Mouse (Mus musculus) kidney, adult 11 months (tissue): ENCODE results near the gene Cpeb1.

Source experiments
- DNase-seq: peaks from one replicate; pipeline ENCODE4 v3.0.0; 2022

The Cpeb1 gene

GRCm38 (mm10) chr7:81326043-81326442, 129.2 kb downstream of the Cpeb1 start:
- no peak for DNase-seq

- DNase-seq, result no peak
Observed at GRCm38 (mm10) chr7:81321776-81322175, 133.5 kb downstream of the Cpeb1 start.

GRCm38 (mm10) chr7:81319749-81320148, 135.5 kb downstream of the Cpeb1 start:
- no peak for DNase-seq

- DNase-seq, result no peak
Observed at GRCm38 (mm10) chr7:81315583-81315982, 139.7 kb downstream of the Cpeb1 start.

- no peak for DNase-seq
Observed at GRCm38 (mm10) chr7:81311581-81311980, 143.7 kb downstream of the Cpeb1 start.

- no peak for DNase-seq
Observed at GRCm38 (mm10) chr7:81311130-81311529, 144.1 kb downstream of the Cpeb1 start.

GRCm38 (mm10) chr7:81309247-81309646, 146.0 kb downstream of the Cpeb1 start:
- no peak for DNase-seq

GRCm38 (mm10) chr7:81307735-81308134, 147.5 kb downstream of the Cpeb1 start:
- no peak for DNase-seq

- no peak for DNase-seq
Observed at GRCm38 (mm10) chr7:81304675-81305074, 150.6 kb downstream of the Cpeb1 start.

GRCm38 (mm10) chr7:81304100-81304499, 151.2 kb downstream of the Cpeb1 start:
- peak; percentile 34 for DNase-seq

GRCm38 (mm10) chr7:81303682-81304081, 151.6 kb downstream of the Cpeb1 start:
- peak; percentile 71 for DNase-seq

GRCm38 (mm10) chr7:81301323-81301722, 153.9 kb downstream of the Cpeb1 start:
- DNase-seq, result no peak

- DNase-seq, result no peak
Observed at GRCm38 (mm10) chr7:81298206-81298605, 157.1 kb downstream of the Cpeb1 start.
